Mouse (Mus musculus) CH12.LX (cell line): ENCODE results near the gene Rnf25. TPM values are rescaled to one million over a fixed set of nuclear protein-coding genes. Genes with fewer than 3 reads are reported as not detected.

Source experiments
- DNase-seq: peaks from one replicate; pipeline ENCODE4 v3.0.0-alpha.2; 2013; ENCODE audit errors: extremely low read depth
- H3K27ac ChIP-seq: 2 replicates; pipeline ENCODE4 v1.5.1; 2012; ENCODE audit warnings: low read depth, mild to moderate bottlenecking, control low read depth, moderate library complexity; ENCODE audit not compliant: insufficient read depth
- H3K27me3 ChIP-seq: replicated peaks from 2 replicates; pipeline ENCODE3; 2012; ENCODE audit warnings: inconsistent platforms
- H3K36me3 ChIP-seq, 2 experiments: replicated peaks in 1 of 2; 2 replicates each; pipeline versions ENCODE3 to v1.6.1; 2012; ENCODE audit warnings: inconsistent platforms in 1 of 2, low read length in 1 of 2, mild to moderate bottlenecking in 1 of 2, mixed read lengths in 1 of 2, moderate library complexity in 1 of 2; ENCODE audit not compliant: control insufficient read depth in 1 of 2, insufficient read depth in 1 of 2
- H3K4me1 ChIP-seq, 2 experiments: 2 replicates each; pipeline ENCODE4 v1.6.1; 2012; ENCODE audit warnings: inconsistent platforms in 1 of 2, moderate library complexity in 1 of 2; ENCODE audit not compliant: insufficient read depth in 2 of 2, control insufficient read depth in 1 of 2
- H3K4me2 ChIP-seq: 2 replicates; pipeline ENCODE4 v1.6.1; 2012; ENCODE audit warnings: low read depth, mild to moderate bottlenecking, control low read depth; ENCODE audit not compliant: poor library complexity, insufficient read depth, severe bottlenecking
- H3K4me3 ChIP-seq, 3 experiments: fragments of 150-350 bp in 1 of 3; sonication (generic) in 1 of 3; replicated peaks in 1 of 3; 2 replicates each; pipeline versions ENCODE3 to v1.5.1; 2011 to 2012; ENCODE audit warnings: low read depth in 2 of 3, low read length in 2 of 3, mild to moderate bottlenecking in 2 of 3, moderate library complexity in 2 of 3, control low read depth in 1 of 3, improper control_type of control experiment in 1 of 3, inconsistent platforms in 1 of 3, mixed read lengths in 1 of 3; ENCODE audit not compliant: poor library complexity in 1 of 3
- H3K79me2 ChIP-seq: replicated peaks from 2 replicates; pipeline ENCODE4 v1.6.1; 2012; ENCODE audit warnings: mild to moderate bottlenecking, moderate library complexity; ENCODE audit not compliant: control insufficient read depth, poor library complexity, insufficient read depth, severe bottlenecking; ENCODE audit errors: extremely low read depth
- H3K9ac ChIP-seq: 2 replicates; pipeline ENCODE4 v1.6.1; 2012; ENCODE audit warnings: low read depth, mild to moderate bottlenecking, control low read depth, moderate library complexity; ENCODE audit not compliant: insufficient read depth
- H3K9me3 ChIP-seq: replicated peaks from 2 replicates; pipeline ENCODE3; 2012; ENCODE audit warnings: low read length, inconsistent platforms, mixed read lengths
- BHLHE40 ChIP-seq: IDR thresholded peaks from 2 replicates; pipeline ENCODE4 v1.6.1; 2011; ENCODE audit warnings: mild to moderate bottlenecking, low read depth, low read length, improper control_type of control experiment
- E2F4 ChIP-seq: IDR thresholded peaks from 2 replicates; pipeline ENCODE4 v1.6.1; 2011; ENCODE audit warnings: low read depth, low read length, improper control_type of control experiment; ENCODE audit not compliant: insufficient replicate concordance
- ELF1 ChIP-seq: IDR thresholded peaks from 2 replicates; pipeline ENCODE4 v1.6.1; 2014; ENCODE audit warnings: low read depth, mild to moderate bottlenecking, inconsistent platforms, low read length, improper control_type of control experiment
- GABPA ChIP-seq: IDR thresholded peaks from 2 replicates; pipeline ENCODE4 v1.6.1; 2012; ENCODE audit warnings: low read depth, low read length, improper control_type of control experiment, inconsistent platforms; ENCODE audit not compliant: insufficient replicate concordance
- IRF4 ChIP-seq: IDR thresholded peaks from 2 replicates; pipeline ENCODE4 v1.6.1; 2014; ENCODE audit warnings: low read depth, mild to moderate bottlenecking, inconsistent platforms, low read length, improper control_type of control experiment
- JUN ChIP-seq: IDR thresholded peaks from 2 replicates; pipeline ENCODE4 v1.6.1; 2011; ENCODE audit warnings: low read depth, mild to moderate bottlenecking, low read length, improper control_type of control experiment, moderate library complexity; ENCODE audit not compliant: insufficient read depth
- JUND ChIP-seq: conservative IDR thresholded peaks from 2 replicates; pipeline ENCODE4 v1.6.1; 2011; ENCODE audit warnings: low read depth, low read length, improper control_type of control experiment
- KAT2A ChIP-seq: IDR thresholded peaks from 2 replicates; pipeline ENCODE4 v1.6.1; 2012; ENCODE audit warnings: low read length, improper control_type of control experiment, inconsistent platforms; ENCODE audit not compliant: insufficient replicate concordance
- MAFK ChIP-seq: IDR thresholded peaks from 2 replicates; pipeline ENCODE4 v1.6.1; 2011; ENCODE audit warnings: low read length, improper control_type of control experiment; ENCODE audit not compliant: insufficient replicate concordance
- MAZ ChIP-seq: IDR thresholded peaks from 2 replicates; pipeline ENCODE4 v1.6.1; 2012; ENCODE audit warnings: low read depth, mild to moderate bottlenecking, inconsistent platforms, low read length, improper control_type of control experiment, moderate library complexity
- MEF2A ChIP-seq: IDR thresholded peaks from 2 replicates; pipeline ENCODE4 v1.6.1; 2014; ENCODE audit warnings: low read depth, mild to moderate bottlenecking, inconsistent platforms, low read length, improper control_type of control experiment, borderline replicate concordance
- MYC ChIP-seq: IDR thresholded peaks from 2 replicates; pipeline ENCODE4 v1.6.1; 2011; ENCODE audit warnings: low read depth, mild to moderate bottlenecking, improper control_type of control experiment, low read length
- NELFE ChIP-seq: IDR thresholded peaks from 2 replicates; pipeline ENCODE4 v1.6.1; 2011; ENCODE audit warnings: low read depth, low read length, improper control_type of control experiment
- PAX5 ChIP-seq: IDR thresholded peaks from 2 replicates; pipeline ENCODE4 v1.6.1; 2012; ENCODE audit warnings: low read length, inconsistent platforms, mixed read lengths
- RAD21 ChIP-seq: IDR thresholded peaks from 2 replicates; pipeline ENCODE4 v1.6.1; 2011; ENCODE audit warnings: low read depth, mild to moderate bottlenecking, low read length, improper control_type of control experiment, moderate library complexity
- RCOR1 ChIP-seq: conservative IDR thresholded peaks from 2 replicates; pipeline ENCODE4 v1.6.1; 2012; ENCODE audit warnings: low read depth, mild to moderate bottlenecking, inconsistent platforms, low read length, improper control_type of control experiment
- SIN3A ChIP-seq: IDR thresholded peaks from 2 replicates; pipeline ENCODE4 v1.6.1; 2012; ENCODE audit warnings: low read length, improper control_type of control experiment, inconsistent platforms
- SMC3 ChIP-seq: IDR thresholded peaks from 2 replicates; pipeline ENCODE4 v1.6.1; 2011; ENCODE audit warnings: low read depth, low read length, improper control_type of control experiment
- TBP ChIP-seq: conservative IDR thresholded peaks from 2 replicates; pipeline ENCODE4 v1.6.1; 2011; ENCODE audit warnings: low read depth, low read length, improper control_type of control experiment
- TCF12 ChIP-seq: IDR thresholded peaks from 2 replicates; pipeline ENCODE4 v1.6.1; 2014; ENCODE audit warnings: low read depth, mild to moderate bottlenecking, inconsistent platforms, low read length, improper control_type of control experiment
- USF1 ChIP-seq: IDR thresholded peaks from 2 replicates; pipeline ENCODE4 v1.6.1; 2014; ENCODE audit warnings: low read depth, mild to moderate bottlenecking, inconsistent platforms, low read length, improper control_type of control experiment
- ZC3H11A ChIP-seq: IDR thresholded peaks from 2 replicates; pipeline ENCODE4 v1.6.1; 2012; ENCODE audit warnings: low read depth, mild to moderate bottlenecking, inconsistent platforms, low read length, improper control_type of control experiment
- ZMIZ1 ChIP-seq: IDR thresholded peaks from 2 replicates; pipeline ENCODE4 v1.6.1; 2012; ENCODE audit warnings: low read depth, mild to moderate bottlenecking, inconsistent platforms, low read length, improper control_type of control experiment
- dilution Hi-C: fragments of 300-500 bp; cut with MboI; formaldehyde crosslinking; loops from 2 replicates; pipeline ENCODE4 v1.14.3; 2020; ENCODE audit warnings: low sequenced_read_pairs; ENCODE audit not compliant: extremely low pct_unique_long_range_greater_than_20kb, extremely low pct_ligation_motif_present
- in situ Hi-C: fragments of 300-500 bp; cut with MboI; formaldehyde crosslinking; loops from 3 replicates; pipeline ENCODE4 v1.14.3; 2019; ENCODE audit warnings: low sequenced_read_pairs, low pct_ligation_motif_present, low pct_unique_long_range_greater_than_20kb, mixed read lengths
- polyA plus RNA-seq: library from polyadenylated mRNA; unstranded; fragments of >175 nt; gene quantifications from 2 replicates; pipeline ENCODE4 v1.2.1, GENCODE M21; 2012; ENCODE audit warnings: low read depth; ENCODE audit not compliant: insufficient read length
- total RNA-seq, 2 experiments: library from RNA; depleted of rRNA; stranded (reverse); fragments of 300-350 nt in 1 of 2; fragments of >200 nt in 1 of 2; gene quantifications; 2 replicates each; pipeline ENCODE4 v1.2.3; 2012 to 2014

The Rnf25 gene
- total and polyA plus RNA-seq, 3 experiments = 32.1 to 48.2 (median 47.8) TPM

DNA sequence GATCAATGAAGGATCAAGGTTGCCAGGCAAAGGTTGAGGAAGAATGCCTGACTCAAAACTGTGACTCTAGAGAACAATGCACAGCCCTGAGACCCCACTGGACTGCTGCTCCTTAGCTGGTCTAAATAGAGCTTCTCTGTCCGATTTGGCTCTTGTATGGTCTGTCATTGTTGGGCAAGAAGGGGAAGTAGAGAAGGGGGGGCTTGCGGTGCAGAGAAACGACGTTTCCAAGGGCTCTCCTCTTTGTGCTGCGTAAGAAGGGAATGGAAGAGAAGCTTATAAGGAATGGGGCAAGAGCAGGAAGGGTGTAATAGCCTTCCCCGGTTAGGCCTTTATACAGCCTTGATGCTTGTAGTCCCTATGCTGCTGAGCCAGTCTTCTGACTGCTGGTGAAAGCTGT, 35.4 kb downstream of the Rnf25 start:
- TF ChIP-seq MYC = no peak
- TF ChIP-seq NELFE = no peak
- no peak for TF ChIP-seq KAT2A
- TF ChIP-seq SIN3A = no peak
- no peak for TF ChIP-seq MAFK
- TF ChIP-seq ELF1 = no peak
- TF ChIP-seq IRF4 = no peak
- no peak overlapping the region for H3K27ac ChIP-seq
- peaks cover 55 to 76% of the 10 kb centered on the region in 2 experiments for H3K36me3 ChIP-seq

DNA sequence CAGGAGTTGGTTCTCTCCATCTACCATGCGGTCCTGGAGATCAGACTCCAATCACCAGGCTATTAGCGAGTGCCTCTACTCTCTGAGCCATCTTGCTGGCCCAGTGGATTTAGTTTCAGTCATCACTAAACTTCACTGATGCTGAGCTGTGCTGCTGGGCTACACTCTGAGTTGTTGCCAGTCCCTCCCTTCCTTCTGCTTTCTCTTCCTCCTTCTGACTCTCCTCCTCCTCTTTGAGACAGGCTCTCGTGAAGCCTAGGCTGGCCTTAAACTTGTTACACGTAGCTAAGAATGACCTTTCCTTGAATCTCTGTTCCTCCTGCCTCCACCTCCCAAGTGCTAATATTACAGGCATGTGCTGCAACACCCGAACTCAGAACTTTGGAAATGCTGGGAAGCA, 42.1 kb downstream of the Rnf25 start:
- in situ Hi-C loops = no loop called here

More for the DNA sequence above, 35.4 kb downstream of the Rnf25 start:
- Histone ChIP-seq H3K9me3 (no peaks in the 10 kb centered on the region), H3K79me2 (no peaks in the 10 kb centered on the region; the same call in 1 of the 2 replicates), H3K4me3 (no peak overlapping the region), H3K9ac (no peak overlapping the region), H3K4me1 (no peaks in the 10 kb centered on the region), H3K4me2 (no peak overlapping the region), H3K27me3 (no peaks in the 10 kb centered on the region)
- dilution Hi-C loops = no loop called here
- no peak for DNase-seq
- in situ Hi-C loops = no loop called here

GRCm38 (mm10) chr1:74544184-74544583, 57.0 kb downstream of the Rnf25 start, which contains the start of gene Usp37:
Usp37 (minus strand) TSS chr1:74544284.
- no peaks in the 10 kb centered on the region for H3K36me3 ChIP-seq
- H3K9me3 ChIP-seq = no peaks in the 10 kb centered on the region
- no peaks in the 10 kb centered on the region for H3K79me2 ChIP-seq
- H3K27ac ChIP-seq = no peak within 1 kb of the TSS
- H3K4me2 ChIP-seq = no peak within 1 kb of the TSS
- H3K4me1 ChIP-seq = no peaks in the 10 kb centered on the region
- TF ChIP-seq KAT2A (no peak), RAD21 (no peak), MYC (no peak), IRF4 (no peak), USF1 (no peak), MEF2A (no peak), TBP (no peak), SMC3 (no peak), MAFK (no peak), RCOR1 (no peak), E2F4 (no peak), SIN3A (no peak), GABPA (no peak), PAX5 (no peak), BHLHE40 (no peak), JUN (no peak), ZMIZ1 (no peak)
- TF ChIP-seq, all 38 proteins: peak for 0
- Histone ChIP-seq H3K4me3 (no peak within 1 kb of the TSS), H3K27me3 (peaks cover 23% of the 10 kb centered on the region), H3K9ac (no peak within 1 kb of the TSS)
- in situ Hi-C loops (no loop called here), dilution Hi-C loops (no loop called here)
- DNase-seq = no peak

More for the DNA sequence above, 42.1 kb downstream of the Rnf25 start:
- no peak overlapping the region for H3K4me3 ChIP-seq
- H3K36me3 ChIP-seq = peaks cover 0 to 13% of the 10 kb centered on the region in 2 experiments
- no peak for TF ChIP-seq MAZ
- no peak for TF ChIP-seq RCOR1
- TF ChIP-seq SIN3A = no peak
- no peak for TF ChIP-seq JUND
- no peak for TF ChIP-seq ZC3H11A
- TF ChIP-seq BHLHE40 = no peak
- TF ChIP-seq USF1 = no peak
- TF ChIP-seq TCF12 = no peak
- TF ChIP-seq, all 38 proteins: peak for 0
- H3K4me1 ChIP-seq = 0 out of 4 replicates have a peak, but pooled peaks cover 0 to 3% of the 10 kb centered on the region in 2 experiments
- no peak overlapping the region for H3K27ac ChIP-seq
- H3K79me2 ChIP-seq = no peaks in the 10 kb centered on the region
- dilution Hi-C loops = no loop called here
- no peaks in the 10 kb centered on the region for H3K27me3 ChIP-seq
- DNase-seq = no peak
- H3K9me3 ChIP-seq = no peaks in the 10 kb centered on the region
- H3K9ac ChIP-seq = no peak overlapping the region
- H3K4me2 ChIP-seq = no peak overlapping the region
